Mouse (Mus musculus): ENCODE results near the gene Slain2.
"Not testable (repeated sequence)": the region's sequence is repeated elsewhere in the genome, so short reads cannot be mapped to it uniquely, and the experiment has no call there.

Gene Slain2

DNA sequence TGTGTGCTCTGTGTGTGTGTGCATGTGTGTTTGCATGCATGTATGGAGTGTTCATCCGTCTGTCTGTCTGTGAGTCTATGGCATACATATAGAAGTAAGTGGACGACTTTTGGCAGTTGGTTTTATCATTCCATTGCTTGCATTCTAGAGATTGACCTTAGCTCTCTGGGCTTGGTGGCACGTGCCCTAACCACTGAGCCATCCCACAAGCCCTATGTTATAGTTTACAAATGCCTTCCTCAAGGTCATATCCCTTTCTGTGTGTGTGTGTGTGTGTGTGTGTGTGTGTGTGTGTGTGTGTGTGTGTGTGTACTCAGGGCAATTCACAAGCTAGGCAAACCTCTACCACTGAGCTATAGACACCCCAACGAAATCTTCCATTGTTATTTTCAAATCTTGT, 12.2 kb upstream of the Slain2 start:
- no peak for DNase-seq (ENCODE audit: low read depth, low spot score)

DNA sequence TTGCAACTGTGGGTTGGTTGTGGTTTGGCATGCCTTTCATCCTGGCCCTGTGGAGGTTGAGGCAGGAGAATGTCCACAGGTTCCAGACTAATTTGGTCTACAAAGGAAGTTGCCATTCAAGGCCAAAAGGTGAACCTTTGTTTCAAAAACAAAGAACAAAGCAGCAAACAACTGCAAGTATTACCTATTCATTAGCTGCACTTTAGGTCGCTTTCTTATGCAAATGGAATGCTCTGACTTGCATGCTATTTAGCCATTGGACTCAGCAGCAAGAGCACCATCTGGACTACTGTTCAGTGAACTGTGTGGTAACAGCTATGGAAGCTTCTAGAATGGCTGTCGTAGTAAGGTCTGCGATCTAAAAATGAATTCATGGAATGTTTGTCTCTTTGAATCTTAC, 11.8 kb upstream of the Slain2 start:
- no peak for DNase-seq (ENCODE audit: low read depth, low spot score)

DNA sequence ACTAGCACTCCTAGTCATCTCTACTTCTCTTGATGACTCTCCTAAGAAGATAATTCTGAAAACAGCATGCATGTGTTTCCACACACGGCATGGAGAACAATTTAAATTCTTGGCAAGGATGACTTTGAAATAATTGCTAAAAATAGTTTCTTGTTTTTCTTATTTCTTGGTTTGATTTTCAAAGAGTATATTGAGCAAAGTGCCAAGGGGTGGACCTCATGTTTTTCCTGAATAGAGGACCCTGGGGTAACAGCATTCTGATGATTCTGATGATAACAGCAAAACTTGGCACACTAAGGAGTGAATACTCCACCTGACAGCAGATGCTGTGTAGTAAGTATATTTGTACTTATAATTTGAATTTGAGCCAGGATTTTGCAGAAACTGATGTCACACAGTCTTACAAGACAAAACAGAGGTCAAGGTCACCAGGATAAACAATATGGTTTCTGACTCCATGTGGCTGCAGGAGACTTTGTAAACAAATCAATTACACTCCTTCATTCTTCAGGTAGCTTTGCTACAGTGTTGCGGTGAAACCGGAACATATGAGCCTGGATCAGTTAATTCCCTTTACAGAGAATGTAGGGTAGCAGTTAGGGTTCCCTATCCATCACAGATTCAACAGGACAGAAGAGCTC, 11.1 kb upstream of the Slain2 start:
- DNase-seq (ENCODE audit: low read depth, low spot score) = no peak

DNA sequence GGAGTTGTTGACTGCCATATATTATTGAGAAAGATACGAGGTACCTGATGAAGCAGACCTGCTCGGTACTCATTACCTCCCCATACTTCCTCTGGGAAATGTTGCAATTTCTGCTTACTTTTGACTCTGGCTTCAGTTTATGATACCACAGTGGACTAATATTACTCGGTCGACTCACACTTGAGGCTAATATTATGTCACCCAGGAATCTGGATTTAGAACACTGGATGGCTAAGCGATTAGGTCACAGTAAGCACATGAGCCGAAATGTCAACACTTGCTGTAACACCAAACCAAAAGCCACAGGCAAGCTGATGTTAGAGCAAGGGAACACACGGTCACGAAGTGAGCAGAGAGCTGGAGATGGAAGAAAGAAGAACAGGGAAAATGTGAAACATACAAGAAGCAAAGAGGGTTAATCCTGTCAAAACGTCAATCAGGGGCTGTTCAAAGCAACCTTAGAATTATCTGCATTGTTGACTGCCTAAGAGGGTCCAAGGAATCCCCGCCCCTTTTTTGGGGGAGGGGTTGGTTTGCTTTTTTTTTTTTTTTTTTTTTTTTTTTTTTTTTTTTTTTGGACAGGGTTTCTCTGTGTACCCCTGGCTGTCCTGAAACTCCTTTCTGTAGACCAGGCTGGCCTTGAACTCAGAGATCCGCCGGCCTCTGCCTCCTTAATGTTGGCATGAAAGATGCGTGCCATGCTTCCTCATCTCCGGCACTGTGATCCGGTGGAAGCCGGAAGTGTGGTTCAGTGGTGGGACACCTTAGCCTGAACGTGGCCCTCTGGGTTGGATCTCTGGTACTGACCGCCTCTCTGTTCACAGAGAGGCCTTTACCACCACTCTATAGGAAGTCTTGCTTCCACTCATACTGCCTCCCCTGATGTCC, 9.0 kb upstream of the Slain2 start:
- no peak for DNase-seq (ENCODE audit: low read depth, low spot score)

DNA sequence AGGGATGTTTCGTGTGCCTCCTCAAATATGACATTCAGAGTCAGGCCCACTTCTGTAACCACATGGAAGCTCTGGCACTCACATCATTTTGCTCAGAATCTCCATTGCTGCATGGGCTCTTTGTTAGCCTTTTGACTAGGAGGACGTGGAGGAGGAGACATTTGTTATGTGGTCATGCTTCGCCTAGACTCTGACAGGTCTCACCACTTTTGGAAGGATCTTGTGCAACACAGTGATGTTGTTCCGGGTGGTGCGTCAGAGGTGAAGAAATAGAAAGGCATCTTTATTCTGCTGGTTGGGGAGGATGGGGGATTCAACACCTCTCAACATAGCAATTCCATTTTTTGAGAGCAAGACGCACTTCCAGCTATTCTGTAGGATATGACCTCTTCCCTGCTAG, 6.7 kb upstream of the Slain2 start:
- no peak for DNase-seq (ENCODE audit: low read depth, low spot score)

DNA sequence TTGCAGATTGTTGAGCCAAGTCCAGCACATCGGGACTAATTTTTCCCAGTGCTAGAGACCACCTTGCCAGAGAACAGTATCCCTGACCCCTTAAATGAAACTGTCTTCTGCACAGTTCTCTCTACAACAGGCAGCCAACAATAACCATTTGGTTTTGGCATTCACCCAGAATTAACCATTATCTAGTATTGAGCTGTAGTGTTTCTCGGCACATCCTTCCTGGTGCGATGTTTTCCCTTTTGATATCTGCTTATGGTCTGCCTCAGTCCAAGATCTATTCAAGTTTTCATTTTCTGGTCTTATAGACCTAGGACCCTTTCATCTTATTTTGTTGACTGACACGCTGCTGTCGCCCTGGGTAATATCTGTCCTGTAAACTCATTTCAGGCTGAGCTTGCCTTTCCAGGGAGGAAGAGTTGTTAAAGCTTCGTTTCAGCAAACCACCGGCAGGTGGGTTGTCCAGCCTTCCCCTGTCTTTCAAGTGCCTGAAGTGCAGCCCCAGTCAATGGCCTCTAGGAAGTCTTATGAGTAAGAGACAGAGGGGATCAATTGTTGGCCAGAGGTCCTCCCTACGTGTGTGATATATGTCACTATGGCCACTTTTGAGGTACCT, 5.7 kb upstream of the Slain2 start:
- no peak for DNase-seq (ENCODE audit: low read depth, low spot score)

DNA sequence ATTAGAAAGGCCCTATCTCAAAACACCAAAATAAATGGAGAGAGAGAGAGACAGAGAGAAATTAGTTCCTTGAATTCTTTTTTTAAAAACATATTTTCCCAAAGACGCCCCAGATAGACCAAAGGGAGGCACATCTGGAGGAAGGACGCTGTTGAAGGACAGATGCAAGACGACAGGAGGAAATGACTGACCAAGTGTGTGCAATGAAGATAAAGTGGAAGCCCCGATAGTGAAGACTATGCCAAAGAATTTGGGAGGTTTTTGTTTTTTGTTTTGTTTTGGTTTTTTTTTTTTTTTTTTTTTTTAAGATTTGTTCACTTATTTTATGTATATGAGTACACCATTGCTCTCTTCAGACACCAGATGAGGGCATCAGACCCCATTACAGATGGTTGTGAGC, 4.7 kb upstream of the Slain2 start:
- no peak for DNase-seq (ENCODE audit: low read depth, low spot score)

DNA sequence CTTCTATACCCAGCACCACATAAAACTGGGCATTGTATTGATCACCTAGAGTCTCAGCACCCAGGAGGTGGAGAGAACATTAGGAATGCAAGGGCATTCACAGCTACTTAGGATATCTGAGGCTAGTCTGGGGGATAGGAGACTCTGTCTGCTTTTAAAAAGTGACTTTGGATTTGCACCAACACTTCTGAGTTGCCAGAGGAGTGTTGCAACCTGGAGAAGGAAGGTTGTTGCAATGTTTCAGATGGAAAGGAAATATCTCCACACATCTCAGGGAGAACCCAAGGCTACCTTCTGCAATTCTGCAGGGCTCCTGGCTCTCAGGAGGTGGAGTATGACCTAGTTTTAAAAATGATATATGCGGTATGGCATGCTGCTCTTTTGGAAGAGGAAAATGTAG, 3.7 kb upstream of the Slain2 start:
- DNase-seq (ENCODE audit: low read depth, low spot score) = no peak

DNA sequence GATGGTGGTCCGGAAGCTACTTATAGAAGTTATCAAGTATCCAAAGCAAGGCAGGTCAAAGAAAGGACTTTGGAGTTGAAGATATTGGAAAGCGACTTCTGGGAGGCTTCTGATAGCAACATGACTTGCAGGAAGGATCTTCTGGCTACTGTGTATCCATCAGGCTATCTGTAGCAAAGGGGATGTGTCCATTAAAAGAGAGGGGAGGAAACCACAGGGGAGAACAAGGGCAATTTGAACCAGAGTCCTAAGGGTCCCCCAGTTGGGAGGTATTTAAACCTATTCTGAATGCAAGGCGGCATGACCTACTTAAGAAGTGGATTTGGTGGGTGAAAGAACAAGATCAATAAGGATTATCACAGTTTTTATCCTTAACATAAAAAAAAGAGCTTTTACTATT, 2.8 kb upstream of the Slain2 start:
- no peak for DNase-seq (ENCODE audit: low read depth, low spot score)

DNA sequence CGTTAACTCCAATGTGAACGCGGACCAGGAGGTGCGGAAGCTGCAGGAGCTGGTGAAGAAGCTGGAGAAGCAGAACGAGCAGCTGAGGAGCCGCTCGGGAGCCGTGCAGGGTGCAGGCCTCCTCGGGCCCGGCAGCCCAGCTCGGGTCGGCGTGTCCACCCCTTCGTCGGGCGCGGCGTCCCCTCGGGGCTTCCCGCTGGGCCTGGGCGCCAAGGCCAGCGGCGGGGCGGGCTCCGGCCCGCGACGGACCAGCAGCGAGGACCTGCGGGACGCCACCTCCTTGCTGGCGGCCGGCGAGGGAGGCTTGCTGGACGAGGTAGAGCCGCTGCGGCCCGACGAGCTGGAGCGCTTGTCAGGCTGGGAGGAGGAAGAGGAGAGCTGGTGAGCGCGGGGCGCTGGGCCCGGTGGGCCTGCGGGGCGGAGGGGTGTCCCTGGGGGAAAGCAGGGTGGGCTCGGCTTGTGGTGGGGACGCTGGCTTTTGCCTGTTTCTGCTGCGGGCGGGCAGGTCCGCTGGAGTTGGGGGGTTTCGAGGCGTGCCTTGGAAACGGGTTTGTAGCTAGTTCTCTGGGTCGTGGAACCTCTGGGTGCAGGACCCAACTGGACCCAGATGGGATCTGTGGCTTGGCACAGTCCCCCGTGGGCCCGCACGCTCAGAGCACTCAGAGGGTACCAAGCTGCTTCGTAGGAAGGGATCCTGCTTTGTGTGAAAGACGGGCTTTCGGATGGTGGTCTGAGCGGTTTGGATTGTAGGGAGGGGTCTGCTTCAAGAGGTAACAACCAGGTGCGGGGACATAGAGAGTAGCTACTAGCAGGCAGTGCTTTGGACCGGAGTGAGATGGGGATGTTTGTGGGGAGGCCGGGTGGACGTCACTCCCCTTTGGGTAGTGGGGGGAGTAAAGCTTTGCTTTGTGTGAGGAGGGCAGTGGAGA, 793 bp downstream of the Slain2 start:
- no peak for DNase-seq (ENCODE audit: low read depth, low spot score)

DNA sequence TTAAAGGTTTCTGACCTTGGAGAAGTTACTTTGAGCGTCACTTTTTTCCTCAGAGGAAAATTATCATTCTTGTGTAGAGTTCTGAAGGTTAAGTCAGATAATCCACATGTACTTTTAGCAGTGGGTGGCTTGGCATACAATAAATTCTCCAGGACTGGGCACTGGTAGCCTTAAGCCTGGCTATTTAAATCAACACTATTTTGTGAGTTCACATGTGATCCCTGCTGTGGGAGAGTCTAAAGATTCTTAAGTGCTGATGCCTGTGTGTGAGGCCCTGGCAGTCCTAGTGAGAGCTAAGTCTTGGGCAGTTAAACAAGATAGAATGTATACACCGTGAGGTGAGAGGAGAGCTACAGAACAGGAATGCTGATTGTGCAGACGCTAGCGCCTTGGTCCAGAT, 1.9 kb downstream of the Slain2 start:
- DNase-seq (ENCODE audit: low read depth, low spot score) = no peak

DNA sequence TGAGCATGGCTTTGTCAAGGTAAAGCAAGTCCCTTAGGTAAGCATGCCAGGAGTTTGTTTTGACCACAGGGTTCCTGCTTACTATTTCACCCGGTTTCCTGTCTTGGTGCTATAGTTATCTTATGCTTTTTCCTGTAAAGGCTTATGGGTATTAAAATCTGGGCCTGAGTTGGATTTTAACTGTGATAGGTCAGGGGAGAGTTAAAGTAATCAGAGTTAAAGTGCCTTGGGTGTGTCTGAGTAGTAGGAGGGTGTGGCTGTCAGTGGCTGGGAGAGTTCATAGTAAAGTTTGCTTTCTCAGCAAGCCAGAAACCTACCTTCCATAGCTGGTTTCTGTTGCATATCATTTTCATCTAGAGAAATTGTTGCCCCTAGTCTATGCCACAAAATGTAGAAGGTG, 2.7 kb downstream of the Slain2 start:
- DNase-seq (ENCODE audit: low read depth, low spot score) = no peak

DNA sequence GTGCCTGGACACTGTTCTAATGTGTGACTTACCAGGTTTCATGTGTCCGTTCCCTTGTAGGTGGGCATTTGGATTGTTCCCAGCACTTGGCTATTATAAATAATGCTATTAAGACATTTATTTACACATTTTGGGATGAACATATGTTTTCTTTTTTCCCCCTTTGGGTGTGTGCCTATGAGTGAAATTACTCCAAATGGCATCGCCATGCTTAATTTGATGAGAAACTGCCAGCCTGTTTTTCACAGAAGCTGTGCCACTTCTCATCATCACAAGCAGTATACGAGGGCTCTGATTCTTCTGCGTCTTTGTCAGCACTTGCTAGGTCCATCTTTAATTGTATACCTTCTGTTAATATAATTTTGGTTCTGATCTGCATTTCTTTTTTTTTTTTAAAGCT, 6.3 kb downstream of the Slain2 start:
- no peak for DNase-seq (ENCODE audit: low read depth, low spot score)

DNA sequence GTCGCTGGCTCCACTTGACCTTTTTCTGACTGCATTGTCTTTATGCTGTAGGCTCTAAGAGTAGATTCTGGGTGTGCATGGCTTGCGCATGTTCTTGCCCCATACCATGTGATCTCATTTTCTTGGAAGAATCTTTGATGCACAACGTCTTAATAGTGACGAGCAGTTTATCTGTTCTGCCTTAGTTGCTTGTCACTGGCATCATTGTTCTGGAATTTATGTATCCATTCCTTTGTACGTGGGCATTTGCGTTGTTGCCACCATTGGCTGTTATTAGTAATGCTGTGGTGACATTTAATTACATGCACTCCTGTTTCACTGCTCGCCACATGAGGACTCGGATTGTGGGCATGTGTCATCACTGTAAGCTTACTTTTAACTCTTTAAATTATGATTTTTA, 7.1 kb downstream of the Slain2 start:
- no peak for DNase-seq (ENCODE audit: low read depth, low spot score)

DNA sequence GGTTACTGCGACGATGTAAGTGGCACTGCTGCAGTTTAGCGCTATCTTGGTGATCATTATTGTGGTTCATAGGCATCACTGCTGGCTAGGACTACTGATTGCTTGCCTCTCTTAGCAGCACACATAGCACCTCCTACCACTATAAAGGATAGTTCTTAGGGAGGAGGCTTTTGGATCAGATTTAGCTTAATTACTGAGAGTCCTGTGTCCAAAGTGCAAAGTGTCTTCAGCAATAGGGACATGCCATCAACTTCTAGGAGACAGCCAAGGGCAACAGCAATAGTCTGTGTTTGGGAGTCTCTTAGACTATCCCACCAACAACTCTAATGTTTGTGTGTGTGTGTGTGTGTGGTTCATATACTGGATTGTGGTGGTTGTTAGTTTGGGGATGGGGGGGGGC, 8.7 kb downstream of the Slain2 start:
- DNase-seq (ENCODE audit: low read depth, low spot score) = no peak

DNA sequence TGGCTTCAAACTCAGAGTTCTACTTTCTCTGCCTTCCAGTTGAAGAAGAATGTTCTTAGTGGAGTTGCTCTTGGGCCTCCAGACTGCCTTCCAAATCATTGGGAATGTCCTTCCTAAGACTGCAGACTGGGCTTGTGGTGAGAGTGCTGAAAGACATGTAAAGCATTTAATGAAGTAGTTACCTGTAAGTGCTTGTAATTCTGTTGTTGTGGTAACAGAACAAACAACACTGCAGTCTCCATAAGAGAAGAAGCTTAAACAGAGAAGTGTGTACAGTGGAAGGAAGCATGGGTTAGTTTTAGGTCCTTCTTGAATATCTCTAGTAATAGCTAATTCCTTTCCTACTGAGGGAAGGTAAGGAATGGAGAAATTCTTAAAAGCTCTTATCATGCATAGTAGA, 13.0 kb downstream of the Slain2 start:
- DNase-seq (ENCODE audit: low read depth, low spot score) = no peak

DNA sequence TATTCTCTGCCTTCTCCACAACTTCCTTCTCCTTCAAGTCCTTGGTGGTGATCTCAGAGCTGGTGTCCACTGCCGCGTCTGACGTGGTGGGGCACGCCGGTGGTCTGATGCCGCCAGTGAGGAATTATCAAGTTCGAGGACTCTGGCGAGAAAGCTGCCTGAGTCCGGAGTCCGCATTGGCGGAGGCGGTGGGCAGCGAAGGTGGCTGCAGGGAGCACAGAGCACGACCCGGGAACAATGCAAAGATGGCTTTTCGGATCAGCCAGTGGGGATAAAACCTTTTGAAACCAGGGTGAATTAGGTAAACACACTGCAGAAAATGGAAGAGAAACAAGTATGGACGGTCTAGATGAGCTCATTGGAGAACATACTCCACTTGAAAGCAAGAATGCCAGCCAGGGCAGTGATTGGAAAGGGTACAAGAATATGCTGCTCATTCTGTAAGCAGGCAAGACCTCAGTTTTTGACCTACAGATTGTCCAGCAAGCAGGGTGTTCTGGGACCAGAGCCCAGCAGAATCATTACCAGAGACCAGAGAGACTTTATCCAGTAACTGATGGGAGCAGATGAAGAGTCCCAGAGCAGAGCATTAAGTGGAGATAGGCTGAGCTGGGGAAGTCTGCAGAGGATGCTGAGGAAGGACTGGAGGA, 19.0 kb downstream of the Slain2 start:
- no peak for DNase-seq (ENCODE audit: low read depth, low spot score)

DNA sequence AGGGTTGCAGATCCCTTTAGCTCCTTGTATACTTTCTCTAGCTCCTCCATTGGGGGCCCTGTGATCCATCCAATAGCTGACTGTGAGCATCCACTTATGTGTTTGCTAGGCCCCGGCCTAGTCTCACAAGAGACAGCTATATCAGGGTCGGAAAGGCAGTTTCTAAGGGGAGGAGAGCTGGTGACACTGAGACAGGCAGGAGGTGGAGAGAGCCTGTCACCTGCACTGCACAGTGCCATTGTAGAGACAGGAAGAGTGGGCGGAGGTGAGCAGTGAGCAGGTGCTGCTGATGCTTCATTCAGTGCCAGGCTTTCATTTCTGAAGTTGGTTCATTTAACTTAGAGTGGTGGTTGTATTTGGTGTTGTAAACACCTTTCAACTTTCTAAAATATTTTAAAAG, 24.3 kb downstream of the Slain2 start:
- not testable (repeated sequence) for DNase-seq (ENCODE audit: low read depth, low spot score)

DNA sequence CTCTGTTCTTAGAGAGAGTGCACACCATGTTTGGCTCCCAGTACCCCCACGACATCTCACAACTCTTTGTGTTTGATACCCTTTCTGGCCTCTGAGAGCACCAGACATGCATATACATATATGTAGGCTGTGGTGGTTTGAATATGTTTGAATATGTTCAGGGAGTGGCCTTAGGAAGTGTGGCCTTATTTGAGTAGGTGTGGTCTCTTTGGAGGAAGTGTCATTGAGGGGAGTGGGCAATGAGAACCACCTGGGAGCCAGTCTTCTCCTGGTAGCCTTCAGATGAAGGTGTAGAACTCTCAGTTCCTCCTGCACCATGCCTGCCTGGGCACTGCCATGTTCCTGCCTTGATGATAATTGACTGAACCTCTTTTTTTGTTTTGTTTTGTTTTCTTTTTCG, 25.2 kb downstream of the Slain2 start:
- DNase-seq (ENCODE audit: low read depth, low spot score) = no peak

DNA sequence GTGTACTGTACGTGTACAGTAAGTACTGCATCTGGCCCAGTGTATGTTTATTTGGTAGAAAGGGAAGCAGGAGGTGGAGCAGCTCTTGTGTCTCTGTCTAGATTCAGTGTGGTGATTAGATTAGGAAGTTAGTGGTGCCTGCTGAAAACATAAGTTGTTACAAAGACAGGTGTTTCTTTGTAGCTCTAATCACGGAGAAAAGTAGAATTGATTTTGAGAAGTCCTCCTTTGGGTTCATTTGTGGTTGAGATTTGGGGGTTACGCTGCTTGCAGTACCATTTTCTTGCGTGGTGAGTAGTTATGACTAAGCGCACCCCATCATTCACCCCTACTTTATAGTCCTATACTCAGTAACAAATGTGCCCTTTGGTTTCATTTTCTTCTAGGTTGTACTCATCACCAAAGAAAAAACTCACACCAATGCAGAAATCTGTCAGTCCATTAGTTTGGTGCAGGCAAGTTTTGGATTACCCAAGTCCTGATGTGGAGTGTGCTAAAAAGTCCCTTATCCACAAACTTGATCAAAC, 26.9 kb downstream of the Slain2 start:
- DNase-seq (ENCODE audit: low read depth, low spot score) = no peak

DNA sequence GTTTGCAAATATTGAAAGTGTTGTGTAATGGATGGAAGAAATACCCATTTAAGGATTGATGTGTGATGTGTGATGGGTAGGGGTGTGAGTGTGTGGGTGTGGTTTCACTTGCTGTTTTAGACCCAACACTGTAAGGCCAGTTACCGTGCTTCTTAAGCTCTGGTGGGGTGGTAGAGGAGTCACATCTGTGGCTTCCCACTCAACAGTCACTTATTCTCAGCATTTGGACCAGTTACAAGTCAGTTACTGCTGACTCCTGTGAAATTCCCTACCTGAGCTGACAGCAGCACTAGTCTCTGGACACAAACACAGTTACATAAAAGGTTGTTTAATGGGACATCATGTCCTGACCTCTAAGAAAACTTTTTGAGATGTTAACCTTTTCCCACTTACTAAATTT, 34.0 kb downstream of the Slain2 start:
- no peak for DNase-seq (ENCODE audit: low read depth, low spot score)
